Mouse (Mus musculus) heart, adult 2 months (tissue): ENCODE results near the gene Usf1. TPM values are rescaled to one million over a fixed set of nuclear protein-coding genes. Genes with fewer than 3 reads are reported as not detected.

ENCODE experiments used
- DNase-seq, 2 experiments: peaks; one replicate each; pipeline ENCODE4 v3.0.0; 2021
- H3K27ac ChIP-seq: fragments of 200-600 bp; 2 replicates; pipeline ENCODE4 v1.8.1; 2022
- H3K27me3 ChIP-seq: fragments of 200-500 bp; 2 replicates; pipeline ENCODE4 v1.6.1; 2012; ENCODE audit warnings: mild to moderate bottlenecking, low read length, inconsistent platforms, mixed read lengths; ENCODE audit not compliant: control insufficient read depth, insufficient read depth
- H3K36me3 ChIP-seq: fragments of 200-500 bp; 2 replicates; pipeline ENCODE4 v1.6.1; 2012; ENCODE audit warnings: low read length, inconsistent platforms; ENCODE audit not compliant: control insufficient read depth, insufficient read depth
- H3K4me1 ChIP-seq: fragments of 200-500 bp; 2 replicates; pipeline ENCODE4 v1.6.1; 2011; ENCODE audit warnings: low read length; ENCODE audit not compliant: control insufficient read depth, insufficient read depth
- H3K4me3 ChIP-seq: fragments of 200-600 bp; 2 replicates; pipeline ENCODE4 v1.8.1; 2022
- H3K79me2 ChIP-seq: fragments of 200-500 bp; replicated peaks from 2 replicates; pipeline ENCODE4 v1.6.1; 2012; ENCODE audit warnings: mild to moderate bottlenecking, inconsistent platforms, low read length, moderate library complexity, mixed read lengths; ENCODE audit not compliant: control insufficient read depth, insufficient read depth
- H3K9ac ChIP-seq: fragments of 200-500 bp; 2 replicates; pipeline ENCODE4 v1.6.1; 2012; ENCODE audit warnings: low read depth, mild to moderate bottlenecking, control low read depth, inconsistent platforms, low read length, mixed read lengths
- CTCF ChIP-seq: fragments of 200-600 bp; IDR thresholded peaks from 2 replicates; pipeline ENCODE4 v1.8.1; 2022; ENCODE audit warnings: antibody characterized with exemption, mild to moderate bottlenecking, moderate library complexity
- EP300 ChIP-seq: fragments of 200-500 bp; IDR thresholded peaks from 2 replicates; pipeline ENCODE4 v1.6.1; 2011; ENCODE audit warnings: low read depth, low read length, control low read depth; ENCODE audit not compliant: insufficient read depth
- POLR2A ChIP-seq: fragments of 200-500 bp; IDR thresholded peaks from 2 replicates; pipeline ENCODE4 v1.6.1; 2011; ENCODE audit warnings: mild to moderate bottlenecking, low read depth, low read length, control low read depth; ENCODE audit not compliant: insufficient read depth
- WGBS: fragments of 180-500 bp; shearing (Covaris S2); methylation state at CpG from one replicate; pipeline ENCODE4 v1.1.7; 2018; 5-methylcytosine and 5-hydroxymethylcytosine counted together
- intact Hi-C: fragments of 180-260 bp; cut with DNase I; formaldehyde crosslinking; loops from one replicate; pipeline ENCODE4 v1.15.1; 2025
- polyA plus RNA-seq: library from polyadenylated mRNA; depleted of rRNA; stranded (reverse); fragments of >200 nt; gene quantifications from 2 replicates; pipeline ENCODE4 v1.2.3, GENCODE M21; 2012; rRNA removed
- total RNA-seq, 2 experiments: library from RNA; stranded (reverse); gene quantifications; 2 replicates each; pipeline ENCODE4 v1.2.3; 2021

Usf1 gene
- total and polyA plus RNA-seq, 3 experiments = 38.4 to 47.8 (median 46.6) TPM

DNA sequence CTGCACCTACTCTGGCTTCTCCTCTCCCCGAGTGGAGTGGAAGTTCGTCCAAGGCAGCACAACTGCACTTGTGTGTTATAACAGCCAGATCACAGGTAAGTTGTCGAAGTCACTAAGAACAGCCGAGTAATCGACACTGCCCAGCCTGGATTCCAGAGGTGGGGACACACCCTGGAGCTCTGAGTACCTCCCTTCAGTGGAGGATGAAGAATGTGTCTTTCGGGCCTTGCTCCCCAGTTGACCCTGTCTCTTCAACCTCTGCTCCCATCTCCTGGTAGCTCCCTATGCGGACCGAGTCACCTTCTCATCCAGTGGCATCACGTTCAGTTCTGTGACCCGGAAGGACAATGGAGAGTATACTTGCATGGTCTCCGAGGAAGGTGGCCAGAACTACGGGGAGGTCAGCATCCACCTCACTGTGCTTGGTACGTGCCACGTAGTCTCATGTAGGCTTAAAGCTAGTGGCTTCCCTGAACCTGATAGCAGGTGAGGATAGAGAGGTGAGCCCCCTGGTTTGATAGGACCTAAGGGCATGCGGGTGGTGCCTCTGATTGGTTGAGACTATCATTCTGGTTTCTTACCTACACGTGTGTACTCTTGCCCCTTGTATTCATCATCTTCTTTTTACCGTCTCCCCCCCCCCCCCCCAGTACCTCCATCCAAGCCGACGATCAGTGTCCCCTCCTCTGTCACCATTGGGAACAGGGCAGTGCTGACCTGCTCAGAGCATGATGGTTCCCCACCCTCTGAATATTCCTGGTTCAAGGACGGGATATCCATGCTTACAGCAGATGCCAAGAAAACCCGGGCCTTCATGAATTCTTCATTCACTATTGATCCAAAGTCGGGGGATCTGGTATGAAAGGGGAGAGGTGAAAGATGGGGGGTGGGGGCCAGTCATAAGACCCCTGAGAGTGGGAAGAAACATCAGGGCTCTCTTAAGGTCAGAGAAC lies 49.7 kb downstream of the Usf1 start:
- TF ChIP-seq POLR2A = no peak
- TF ChIP-seq CTCF = no peak
- no peak for TF ChIP-seq EP300
- H3K27ac ChIP-seq = no peak overlapping the region
- H3K4me1 ChIP-seq = peaks cover 2% of the 10 kb centered on the region; the same call in 1 of the 2 replicates
- 93% methylated on average over 22 of the region's 22 CpGs for WGBS
- no peak overlapping the region for H3K9ac ChIP-seq
- H3K36me3 ChIP-seq = peaks cover 2% of the 10 kb centered on the region; the same call in 1 of the 2 replicates
- H3K79me2 ChIP-seq = peaks cover 2% of the 10 kb centered on the region
- no peaks in the 10 kb centered on the region for H3K27me3 ChIP-seq
- no peak overlapping the region for H3K4me3 ChIP-seq
- intact Hi-C loops = no loop called here
- DNase-seq = no peak

DNA sequence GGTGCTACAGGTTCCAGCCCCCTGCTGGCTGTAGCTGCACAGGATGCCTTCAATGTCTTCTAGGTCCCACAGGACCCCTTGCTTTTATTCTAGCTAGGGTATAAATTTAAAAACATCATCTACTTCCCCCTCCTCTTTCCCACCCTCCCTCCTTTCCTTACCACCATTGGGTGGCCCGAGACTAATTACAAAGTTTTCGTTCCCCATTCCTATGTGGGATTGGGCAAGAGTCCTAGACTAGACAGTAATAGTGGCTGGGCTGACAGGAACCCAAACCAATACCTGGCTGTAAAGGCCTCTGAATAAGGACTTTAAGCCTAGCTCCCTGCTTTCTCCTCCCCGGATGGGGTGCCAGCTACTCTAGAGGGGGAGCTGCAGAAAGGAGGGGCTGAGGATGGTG lies 52.0 kb downstream of the Usf1 start:
- Histone ChIP-seq H3K27me3 (no peaks in the 10 kb centered on the region), H3K4me1 (peaks cover 2% of the 10 kb centered on the region; the same call in 1 of the 2 replicates), H3K9ac (no peak overlapping the region), H3K79me2 (no peaks in the 10 kb centered on the region), H3K36me3 (peaks cover 2% of the 10 kb centered on the region; the same call in 1 of the 2 replicates), H3K27ac (no peak overlapping the region), H3K4me3 (no peak overlapping the region)
- intact Hi-C loops = no loop called here
- 85% methylated on average over 3 of the region's 3 CpGs for WGBS
- DNase-seq = no peak
- no peak for TF ChIP-seq EP300
- TF ChIP-seq POLR2A = no peak
- no peak for TF ChIP-seq CTCF

DNA sequence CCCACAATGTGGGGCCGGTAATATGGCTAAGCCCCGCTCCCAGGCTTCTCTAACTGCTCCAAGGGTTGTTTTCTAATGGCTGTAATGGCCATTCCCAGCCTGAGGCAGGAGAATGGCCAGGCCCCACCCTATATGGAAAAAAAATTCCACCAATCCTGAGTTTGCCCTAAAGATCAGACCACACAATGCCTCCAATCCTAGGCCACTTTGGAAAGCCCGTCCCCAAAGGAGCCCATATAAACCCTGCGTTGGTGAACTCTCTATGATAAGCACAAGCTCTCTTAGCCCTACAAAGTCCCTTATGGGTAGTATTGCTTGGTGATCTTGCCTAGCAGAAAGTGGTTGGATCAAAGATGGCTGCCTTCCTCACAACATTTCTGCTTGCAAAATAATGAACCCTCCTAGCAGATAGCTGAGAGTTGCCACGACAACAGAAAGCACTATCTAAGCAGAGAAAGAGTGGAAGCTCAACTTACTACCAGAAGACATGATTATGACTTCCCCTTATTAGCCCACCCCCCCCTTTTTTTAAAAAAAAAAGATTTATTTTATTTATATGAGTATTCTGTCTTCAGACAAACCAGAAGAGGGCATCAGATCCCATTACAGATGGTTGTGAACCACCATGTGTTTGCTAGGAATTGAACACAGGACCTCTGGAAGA lies 54.8 kb downstream of the Usf1 start:
- TF ChIP-seq EP300 (no peak), POLR2A (no peak), CTCF (no peak)
- Histone ChIP-seq H3K79me2 (no peaks in the 10 kb centered on the region), H3K27ac (no peak overlapping the region), H3K36me3 (peaks cover 3% of the 10 kb centered on the region; the same call in 1 of the 2 replicates), H3K9ac (no peak overlapping the region), H3K4me1 (peaks cover 2% of the 10 kb centered on the region), H3K27me3 (no peaks in the 10 kb centered on the region), H3K4me3 (no peak overlapping the region)
- no peak for DNase-seq
- intact Hi-C loops = no loop called here
- 88% methylated on average over 5 of the region's 5 CpGs for WGBS

DNA sequence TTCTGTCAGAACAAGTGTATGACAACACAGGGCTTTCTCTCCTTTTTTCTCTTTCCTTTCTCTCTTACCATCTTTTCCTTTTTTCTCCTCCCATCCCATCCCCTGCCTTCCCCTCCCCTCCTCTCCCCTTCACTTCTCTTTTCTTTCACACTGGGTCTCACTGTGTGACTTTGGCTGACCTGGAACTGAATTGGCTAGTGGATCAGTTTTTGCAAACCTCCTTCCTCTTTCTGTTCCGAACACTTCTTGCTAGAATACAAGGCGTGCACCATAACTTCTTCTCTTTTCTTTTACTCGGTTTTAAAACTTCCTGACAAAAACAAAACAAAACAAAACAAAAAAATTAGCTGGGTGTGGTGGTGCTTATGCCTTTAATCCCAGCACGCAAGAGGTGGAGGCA lies 55.5 kb downstream of the Usf1 start:
- WGBS = 62% methylated on average over 4 of the region's 4 CpGs
- Histone ChIP-seq H3K4me1 (peaks cover 2% of the 10 kb centered on the region), H3K9ac (no peak overlapping the region), H3K27ac (no peak overlapping the region), H3K4me3 (no peak overlapping the region), H3K27me3 (no peaks in the 10 kb centered on the region), H3K79me2 (no peaks in the 10 kb centered on the region), H3K36me3 (peaks cover 3% of the 10 kb centered on the region; the same call in 1 of the 2 replicates)
- intact Hi-C loops = no loop called here
- TF ChIP-seq EP300 (no peak), POLR2A (no peak), CTCF (no peak)
- no peak for DNase-seq

Other genes with a start within 250 kb of the Usf1 start
- 100 to 1,000 TPM; 255 to 283 TPM for gene Pcp4l1, start 215.0 kb upstream of the Usf1 start, total RNA-seq
- gene Pcp4l1, start 215.0 kb upstream of the Usf1 start, polyA plus RNA-seq = 165 and 190 TPM in 2 replicates
- gene Nr1i3, start 197.3 kb upstream of the Usf1 start, total RNA-seq = not detected
- gene Nr1i3, start 197.3 kb upstream of the Usf1 start, polyA plus RNA-seq = 0.12 TPM in 1 of 2 replicates, not detected in the other
- gene Tomm40l, start 188.8 kb upstream of the Usf1 start, total RNA-seq = 10 to 100 TPM; 79.8 to 81.6 TPM
- gene Tomm40l, start 188.8 kb upstream of the Usf1 start, polyA plus RNA-seq = 63.9 and 83.2 TPM in 2 replicates
- gene Apoa2, start 186.3 kb upstream of the Usf1 start, total RNA-seq = 1 to 10 TPM; 2.1 to 2.2 TPM
- gene Apoa2, start 186.3 kb upstream of the Usf1 start, polyA plus RNA-seq = 3.9 and 15.3 TPM in 2 replicates
- gene Fcer1g, start 176.9 kb upstream of the Usf1 start, total RNA-seq = 10 to 100 TPM; 12.4 to 15.3 TPM
- gene Fcer1g, start 176.9 kb upstream of the Usf1 start, polyA plus RNA-seq = 32.7 and 50.8 TPM in 2 replicates
- gene Adamts4, start 160.9 kb upstream of the Usf1 start, total RNA-seq = 1 to 10 TPM in 1 of 2 experiments, under 1 TPM in 1; 0.29 to 1.5 TPM
- 0.92 and 0.94 TPM in 2 replicates for gene Adamts4, start 160.9 kb upstream of the Usf1 start, polyA plus RNA-seq
- 1,000 to 10,000 TPM; 1,369 to 1,610 TPM for gene Ndufs2, start 159.9 kb upstream of the Usf1 start, total RNA-seq
- 997 and 1,250 TPM in 2 replicates for gene Ndufs2, start 159.9 kb upstream of the Usf1 start, polyA plus RNA-seq
- 10 to 100 TPM; 16.4 to 17.4 TPM for gene B4galt3, start 141.0 kb upstream of the Usf1 start, total RNA-seq
- gene B4galt3, start 141.0 kb upstream of the Usf1 start, polyA plus RNA-seq = 41.9 and 45.7 TPM in 2 replicates
- gene Ppox, start 130.1 kb upstream of the Usf1 start, total RNA-seq = 10 to 100 TPM in 1 of 2 experiments, 1 to 10 TPM in 1; 9.7 to 12.0 TPM
- 31.4 and 33.1 TPM in 2 replicates for gene Ppox, start 130.1 kb upstream of the Usf1 start, polyA plus RNA-seq
- gene Usp21, start 123.3 kb upstream of the Usf1 start, total RNA-seq = 10 to 100 TPM; 19.9 to 20.1 TPM
- 31.7 and 37.9 TPM in 2 replicates for gene Usp21, start 123.3 kb upstream of the Usf1 start, polyA plus RNA-seq
- gene Ufc1, start 116.3 kb upstream of the Usf1 start, total RNA-seq = 10 to 100 TPM; 80.5 to 93.5 TPM
- gene Ufc1, start 116.3 kb upstream of the Usf1 start, polyA plus RNA-seq = 29.7 and 37.7 TPM in 2 replicates
- gene Dedd, start 82.2 kb upstream of the Usf1 start, total RNA-seq = 10 to 100 TPM; 20.8 to 22.9 TPM
- gene Dedd, start 82.2 kb upstream of the Usf1 start, polyA plus RNA-seq = 28.8 and 33.0 TPM in 2 replicates
- gene Nit1, start 65.7 kb upstream of the Usf1 start, total RNA-seq = 10 to 100 TPM; 25.9 to 32.7 TPM
- 40.1 and 41.3 TPM in 2 replicates for gene Nit1, start 65.7 kb upstream of the Usf1 start, polyA plus RNA-seq
- 10 to 100 TPM; 68.3 to 97.4 TPM for gene Pfdn2, start 65.6 kb upstream of the Usf1 start, total RNA-seq
- gene Pfdn2, start 65.6 kb upstream of the Usf1 start, polyA plus RNA-seq = 25.4 and 29.8 TPM in 2 replicates
- gene Klhdc9, start 50.5 kb upstream of the Usf1 start, total RNA-seq = under 1 TPM in 1 of 2 experiments, not detected in 1; 0.16 TPM
- gene Klhdc9, start 50.5 kb upstream of the Usf1 start, polyA plus RNA-seq = 0.20 and 0.25 TPM in 2 replicates
- gene Nectin4, start 41.2 kb upstream of the Usf1 start, total RNA-seq = under 1 TPM; 0.13 to 0.23 TPM
- 0.21 and 0.29 TPM in 2 replicates for gene Nectin4, start 41.2 kb upstream of the Usf1 start, polyA plus RNA-seq
- 1 to 10 TPM; 2.3 to 2.4 TPM for gene Arhgap30, start 22.4 kb upstream of the Usf1 start, total RNA-seq
- 2.6 and 3.2 TPM in 2 replicates for gene Arhgap30, start 22.4 kb upstream of the Usf1 start, polyA plus RNA-seq
- 1 to 10 TPM; 1.3 to 1.8 TPM for gene Tstd1, start 7.6 kb downstream of the Usf1 start, total RNA-seq
- gene Tstd1, start 7.6 kb downstream of the Usf1 start, polyA plus RNA-seq = 2.2 and 3.1 TPM in 2 replicates
- gene F11r, start 26.2 kb downstream of the Usf1 start, total RNA-seq = 10 to 100 TPM; 32.9 to 36.1 TPM
- 47.5 and 58.3 TPM in 2 replicates for gene F11r, start 26.2 kb downstream of the Usf1 start, polyA plus RNA-seq
- 1 to 10 TPM; 1.6 to 2.2 TPM for gene Alyref2, start 92.2 kb downstream of the Usf1 start, total RNA-seq
- 2.5 TPM in 2 replicates for gene Alyref2, start 92.2 kb downstream of the Usf1 start, polyA plus RNA-seq
- not detected for gene Itln1, start 124.0 kb downstream of the Usf1 start, total RNA-seq
- gene Itln1, start 124.0 kb downstream of the Usf1 start, polyA plus RNA-seq = 0.16 TPM in 1 of 2 replicates, not detected in the other
- gene Cd244a, start 147.9 kb downstream of the Usf1 start, total RNA-seq = under 1 TPM; 0.21 to 0.36 TPM
- 0.29 and 0.88 TPM in 2 replicates for gene Cd244a, start 147.9 kb downstream of the Usf1 start, polyA plus RNA-seq
- under 1 TPM; 0.36 to 0.60 TPM for gene Ly9, start 196.1 kb downstream of the Usf1 start, total RNA-seq
- 0.35 and 0.74 TPM in 2 replicates for gene Ly9, start 196.1 kb downstream of the Usf1 start, polyA plus RNA-seq
- under 1 TPM; 0.16 to 0.21 TPM for gene Slamf7, start 241.7 kb downstream of the Usf1 start, total RNA-seq
- 0.20 and 0.35 TPM in 2 replicates for gene Slamf7, start 241.7 kb downstream of the Usf1 start, polyA plus RNA-seq